Mouse (Mus musculus) kidney, embryonic 16.5 days (tissue): ENCODE results near the gene Hnrnpul2. TPM values are rescaled to one million over a fixed set of nuclear protein-coding genes. Genes with fewer than 3 reads are reported as not detected.
"Not testable (repeated sequence)": the region's sequence is repeated elsewhere in the genome, so short reads cannot be mapped to it uniquely, and the experiment has no call there.

Source experiments
- ATAC-seq: fragments of 200-750 bp; cut with Nextera tagmentation; 2 replicates; pipeline ENCODE4 v1.8.0; 2017; ENCODE audit warnings: moderate TSS enrichment; ENCODE audit not compliant: low FRiP score, low TSS enrichment
- H3K27ac ChIP-seq: fragments of 300-500 bp; sonication (generic); 2 replicates; pipeline ENCODE4 v1.5.1; 2014; ENCODE audit warnings: low read length
- H3K27me3 ChIP-seq: fragments of 300-500 bp; sonication (generic); 2 replicates; pipeline ENCODE4 v1.6.1; 2014; ENCODE audit warnings: low read length, control low read depth, mixed read lengths; ENCODE audit not compliant: insufficient read depth
- H3K36me3 ChIP-seq: fragments of 300-500 bp; sonication (generic); 2 replicates; pipeline ENCODE4 v1.6.1; 2014; ENCODE audit warnings: low read length, control low read depth, mixed read lengths; ENCODE audit not compliant: insufficient read depth
- H3K4me1 ChIP-seq: fragments of 300-500 bp; sonication (generic); 2 replicates; pipeline ENCODE4 v1.6.1; 2014; ENCODE audit warnings: low read length, control low read depth, mixed read lengths; ENCODE audit not compliant: insufficient read depth
- H3K4me2 ChIP-seq: fragments of 300-500 bp; sonication (generic); replicated peaks from 2 replicates; pipeline ENCODE4 v1.6.1; 2014; ENCODE audit warnings: low read depth, low read length
- H3K4me3 ChIP-seq: fragments of 300-500 bp; sonication (generic); 2 replicates; pipeline ENCODE4 v1.5.1; 2014; ENCODE audit warnings: mild to moderate bottlenecking, low read length
- H3K9ac ChIP-seq: fragments of 300-500 bp; sonication (generic); replicated peaks from 2 replicates; pipeline ENCODE4 v1.6.1; 2014; ENCODE audit warnings: low read length
- H3K9me3 ChIP-seq: fragments of 300-500 bp; sonication (generic); 2 replicates; pipeline ENCODE4 v1.6.1; 2016; ENCODE audit warnings: low read length, control low read depth
- WGBS: fragments of 180-500 bp; shearing (Covaris S2); extraction: QIAGEN DNeasy Blood & Tissue Kit; methylation state at CpG from one replicate; pipeline ENCODE4 v1.1.7; 2014; 5-methylcytosine and 5-hydroxymethylcytosine counted together
- polyA plus RNA-seq: library from polyadenylated mRNA; unstranded; fragments of >200 nt; fragmentation: Nextera tagmentation; extraction: Ambion mirVana; gene quantifications from 2 replicates; pipeline ENCODE4 v1.2.1, GENCODE M21; 2015

The Hnrnpul2 gene
- polyA plus RNA-seq, 1 experiment from 2014 or later: 5.4 TPM

- peaks cover 32% of the 10 kb centered on the region for H3K4me1 ChIP-seq
- H3K27me3 ChIP-seq, ATAC-seq, H3K9ac ChIP-seq, H3K27ac ChIP-seq, H3K9me3 ChIP-seq, H3K4me3 ChIP-seq, H3K4me2 ChIP-seq: not testable (repeated sequence)
- H3K36me3 ChIP-seq: peaks cover 45% of the 10 kb centered on the region
- WGBS: 97% methylated on average over 10 of the region's 10 CpGs
Measured at GRCm38 (mm10) chr19:8836327-8836726, 16.5 kb downstream of the Hnrnpul2 start.

GRCm38 (mm10) chr19:8837251-8837791 is 17.5 kb downstream of the Hnrnpul2 start, which contains the start of gene Bscl2:
Gene Bscl2, plus strand, starts transcription at chr19:8837467.
- WGBS: 1% methylated on average over 36 of the region's 38 CpGs
- peak; percentile 79 for ATAC-seq
- Histone ChIP-seq H3K27me3 (no peaks in the 10 kb centered on the region), H3K9ac (peak within 1 kb of the TSS; percentile 87), H3K36me3 (peaks cover 35% of the 10 kb centered on the region), H3K4me3 (peak within 1 kb of the TSS; percentile 55), H3K27ac (peak within 1 kb of the TSS; percentile 99), H3K4me2 (peak within 1 kb of the TSS; percentile 90), H3K9me3 (no peaks in the 10 kb centered on the region), H3K4me1 (peaks cover 32% of the 10 kb centered on the region)

GRCm38 (mm10) chr19:8838041-8838730 is 18.4 kb downstream of the Hnrnpul2 start:
- Histone ChIP-seq H3K4me3 (peak overlapping the region; percentile 55), H3K4me1 (peaks cover 32% of the 10 kb centered on the region), H3K9ac (peak overlapping the region; percentile 87), H3K4me2 (peak overlapping the region; percentile 90), H3K36me3 (peaks cover 32% of the 10 kb centered on the region), H3K27me3 (no peaks in the 10 kb centered on the region), H3K27ac (peak overlapping the region; percentile 99), H3K9me3 (no peaks in the 10 kb centered on the region)
- ATAC-seq: peak; percentile 23
- 22% methylated on average over 15 of the region's 15 CpGs for WGBS

DNA sequence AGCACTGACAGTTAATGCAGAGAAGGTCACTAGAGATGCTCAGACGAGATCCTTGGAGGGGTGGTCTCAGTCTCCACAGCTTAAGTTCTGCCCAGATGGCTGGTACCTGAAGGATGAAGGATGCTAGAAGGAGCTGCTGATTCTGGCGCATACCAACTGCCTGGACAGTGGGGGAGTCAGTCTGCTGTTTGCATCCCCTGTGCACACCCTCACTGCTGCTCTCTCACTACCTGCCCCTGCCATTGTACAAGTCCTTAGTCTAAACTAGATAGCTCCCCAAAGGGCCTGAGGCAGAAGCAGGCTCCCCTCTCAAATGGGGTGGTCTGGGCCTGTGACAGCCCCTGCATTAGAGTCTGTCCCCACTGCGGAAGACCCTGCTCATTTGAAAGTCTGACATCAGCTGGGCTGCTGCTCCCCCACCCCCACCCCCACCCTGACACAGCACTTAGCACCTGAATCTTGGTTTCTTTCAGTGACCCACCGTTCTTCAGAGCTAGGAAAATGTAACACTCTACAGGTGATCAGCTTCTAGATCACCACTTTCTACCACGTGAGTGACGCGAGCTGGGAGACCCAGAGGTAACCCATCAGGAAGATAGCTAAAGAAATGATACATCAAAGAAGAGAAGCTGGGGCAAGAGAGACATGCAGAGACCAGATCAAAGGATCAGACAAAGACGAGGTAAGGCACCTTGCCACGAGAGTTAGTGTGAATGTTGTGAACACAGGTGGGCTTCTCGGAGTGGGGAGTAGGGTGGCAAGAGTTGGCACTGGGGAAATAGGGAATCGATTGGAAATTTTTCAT is 19.5 kb downstream of the Hnrnpul2 start, which contains the start of gene Gng3:
Gng3 (minus strand) TSS at position 92 of the 805 bp plus-strand sequence.
- Histone ChIP-seq H3K27me3 (no peaks in the 10 kb centered on the region), H3K4me1 (peaks cover 32% of the 10 kb centered on the region), H3K9ac (peak within 1 kb of the TSS; percentile 87), H3K9me3 (no peaks in the 10 kb centered on the region), H3K4me2 (peak within 1 kb of the TSS; percentile 90), H3K27ac (peak within 1 kb of the TSS; percentile 99), H3K36me3 (peaks cover 22% of the 10 kb centered on the region), H3K4me3 (peak within 1 kb of the TSS; percentile 55)
- no peak for ATAC-seq
- WGBS: 54% methylated on average over 11 of the region's 11 CpGs

DNA sequence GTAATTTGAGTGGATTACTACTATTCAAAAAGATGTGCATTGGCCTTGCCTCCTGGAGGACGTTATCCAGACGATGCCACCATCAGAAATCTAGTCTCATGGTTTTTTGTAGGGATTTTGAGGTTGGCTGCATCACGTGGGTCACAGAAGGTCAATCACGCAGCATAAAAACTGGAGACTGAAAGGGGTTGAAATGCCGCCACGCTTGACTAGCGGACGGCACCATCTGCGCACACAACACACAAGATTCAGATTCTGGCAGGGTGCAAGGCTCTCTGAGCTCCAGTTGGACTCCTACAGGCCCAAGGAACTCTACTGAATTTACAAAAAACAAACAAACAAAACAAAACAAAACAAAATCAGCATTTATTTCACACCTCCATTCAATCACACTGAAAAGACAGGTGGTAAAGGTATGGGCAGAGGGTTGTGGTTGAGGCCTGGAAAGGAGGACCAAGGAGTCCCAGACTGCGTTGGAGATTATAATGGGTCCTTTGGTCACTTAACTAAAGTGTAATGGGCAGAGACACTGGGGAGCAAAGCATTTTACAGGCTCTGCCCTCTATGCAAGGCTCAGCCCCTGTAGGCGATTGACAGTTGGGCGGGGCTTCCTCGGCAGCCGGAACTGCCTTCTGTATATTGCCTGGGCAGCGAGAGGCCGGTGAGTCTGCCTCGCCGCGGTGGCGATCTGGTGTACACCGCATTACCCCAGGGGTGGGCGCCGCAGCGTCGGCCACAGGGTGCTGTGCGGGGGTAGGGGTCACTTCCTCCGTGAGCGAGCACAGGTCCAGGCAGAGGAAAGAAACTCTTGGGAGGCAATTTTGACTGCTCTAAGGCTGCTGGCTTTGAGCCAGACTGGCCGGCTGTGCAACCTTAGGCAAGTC is 20.3 kb downstream of the Hnrnpul2 start:
- peak; percentile 73 for ATAC-seq
- Histone ChIP-seq H3K9ac (peak overlapping the region; percentile 68), H3K36me3 (peaks cover 15% of the 10 kb centered on the region), H3K4me1 (peaks cover 32% of the 10 kb centered on the region), H3K9me3 (no peaks in the 10 kb centered on the region), H3K4me3 (peak overlapping the region; percentile 59), H3K4me2 (peak overlapping the region; percentile 76), H3K27me3 (no peaks in the 10 kb centered on the region), H3K27ac (peak overlapping the region; percentile 37; the same call in 1 of the 2 replicates)
- WGBS: 23% methylated on average over 29 of the region's 29 CpGs

DNA sequence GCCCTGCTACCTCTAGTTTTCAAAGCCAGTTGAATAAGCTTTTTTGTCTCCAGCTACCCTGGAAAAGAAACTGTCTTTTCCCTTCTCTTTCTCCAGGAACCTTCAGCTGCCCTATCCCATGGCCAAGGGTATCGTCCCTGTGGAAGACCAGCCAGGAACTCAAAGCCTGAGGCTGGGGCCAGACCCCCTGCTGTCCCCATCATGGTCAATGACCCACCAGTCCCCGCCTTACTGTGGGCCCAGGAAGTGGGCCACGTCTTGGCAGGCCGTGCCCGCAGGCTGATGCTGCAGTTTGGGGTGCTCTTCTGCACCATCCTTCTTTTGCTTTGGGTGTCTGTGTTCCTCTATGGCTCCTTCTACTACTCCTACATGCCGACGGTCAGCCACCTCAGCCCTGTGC is 21.2 kb downstream of the Hnrnpul2 start:
- Histone ChIP-seq H3K4me3 (peak overlapping the region; percentile 59), H3K4me2 (peak overlapping the region; percentile 76), H3K4me1 (peaks cover 32% of the 10 kb centered on the region), H3K27ac (peak overlapping the region; percentile 17; the same call in 1 of the 2 replicates), H3K9ac (peak overlapping the region; percentile 68), H3K27me3 (no peaks in the 10 kb centered on the region), H3K36me3 (peaks cover 15% of the 10 kb centered on the region; the same call in 1 of the 2 replicates), H3K9me3 (no peaks in the 10 kb centered on the region)
- ATAC-seq: no peak
- 92% methylated on average over 7 of the region's 7 CpGs for WGBS

GRCm38 (mm10) chr19:8842961-8843360 is 23.2 kb downstream of the Hnrnpul2 start:
- H3K27me3 ChIP-seq: no peaks in the 10 kb centered on the region
- H3K4me3 ChIP-seq: no peak overlapping the region
- H3K4me1 ChIP-seq: peaks cover 32% of the 10 kb centered on the region
- H3K27ac ChIP-seq: no peak overlapping the region
- no peak overlapping the region for H3K9ac ChIP-seq
- H3K36me3 ChIP-seq: peaks cover 28% of the 10 kb centered on the region
- no peaks in the 10 kb centered on the region for H3K9me3 ChIP-seq
- ATAC-seq: no peak
- H3K4me2 ChIP-seq: no peak overlapping the region
- WGBS: 87% methylated on average over 6 of the region's 6 CpGs

- WGBS: 74% methylated on average over 5 of the region's 5 CpGs
- ATAC-seq: no peak
- H3K9me3 ChIP-seq: no peaks in the 10 kb centered on the region
Measured at GRCm38 (mm10) chr19:8844371-8845129, 24.7 kb downstream of the Hnrnpul2 start.

More at GRCm38 (mm10) chr19:8844371-8845129, 24.7 kb downstream of the Hnrnpul2 start:
- H3K27ac ChIP-seq: no peak overlapping the region
- H3K4me2 ChIP-seq: no peak overlapping the region
- peaks cover 16% of the 10 kb centered on the region for H3K4me1 ChIP-seq
- peaks cover 28% of the 10 kb centered on the region for H3K36me3 ChIP-seq
- no peaks in the 10 kb centered on the region for H3K27me3 ChIP-seq
- no peak overlapping the region for H3K9ac ChIP-seq
- no peak overlapping the region for H3K4me3 ChIP-seq
